Mouse (Mus musculus): ENCODE data around the gene Zfp609. TPM values are rescaled to one million over a fixed set of nuclear protein-coding genes. Genes with fewer than 3 reads are reported as not detected.

The Zfp609 gene
- polyA plus RNA-seq (2015; fragmentation: Nextera tagmentation; extraction: Ambion mirVana) = 9.9 and 10.5 TPM in 2 replicates

DNA sequence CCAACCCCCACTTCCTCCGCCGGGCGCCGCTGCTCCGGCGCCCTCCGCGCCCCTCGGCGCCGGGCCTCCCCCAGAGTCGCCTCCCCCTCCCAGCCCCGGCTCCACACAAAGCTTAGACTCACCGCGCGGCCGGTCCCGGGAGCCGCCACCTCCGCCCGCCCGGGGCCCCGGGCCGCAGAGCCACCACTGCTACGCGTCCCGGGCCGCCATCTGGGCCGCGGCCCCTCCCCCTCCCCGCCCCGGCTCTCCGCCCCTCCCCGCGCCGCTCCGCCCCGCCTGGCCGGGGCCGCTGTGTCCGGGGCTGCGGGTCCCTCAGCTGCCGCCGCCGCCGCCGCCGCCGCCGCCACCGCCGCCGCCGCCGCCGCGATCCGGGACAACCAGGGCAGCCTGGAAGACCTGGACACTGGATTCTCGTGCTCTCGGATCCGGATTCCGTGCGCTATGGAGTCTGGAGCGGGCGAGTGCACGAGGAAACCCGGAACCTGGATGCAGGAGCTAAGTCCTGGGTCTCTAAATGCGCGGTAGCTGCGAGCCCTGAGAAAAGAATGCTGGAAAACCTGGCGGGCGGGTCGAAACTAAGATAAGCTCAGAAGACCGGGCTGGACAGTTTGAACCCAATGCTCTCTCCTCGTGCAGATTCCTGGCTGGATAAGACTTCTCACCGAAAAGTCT is at the start of gene Zfp609:
TSS of gene Zfp609 (minus strand) at position 221 of the 672 bp plus-strand sequence.
- H3K4me3 ChIP-seq (replicated peaks) = peak within 1 kb of the TSS; percentile 75
- peaks cover 57% of the 10 kb centered on the region for H3K4me1 ChIP-seq (replicated peaks)
- H3K27ac ChIP-seq = peak within 1 kb of the TSS; percentile 99
- H3K4me2 ChIP-seq (replicated peaks) = peak within 1 kb of the TSS; percentile 69
- H3K9me3 ChIP-seq = no peaks in the 10 kb centered on the region
- H3K9ac ChIP-seq (replicated peaks) = peak within 1 kb of the TSS; percentile 96
- no peaks in the 10 kb centered on the region for H3K36me3 ChIP-seq
- ATAC-seq = peak; percentile 86
- WGBS = under 1% methylated on average over 55 of the region's 76 CpGs
- 0 out of 2 replicates have a peak, but pooled peaks cover 6% of the 10 kb centered on the region for H3K27me3 ChIP-seq

DNA sequence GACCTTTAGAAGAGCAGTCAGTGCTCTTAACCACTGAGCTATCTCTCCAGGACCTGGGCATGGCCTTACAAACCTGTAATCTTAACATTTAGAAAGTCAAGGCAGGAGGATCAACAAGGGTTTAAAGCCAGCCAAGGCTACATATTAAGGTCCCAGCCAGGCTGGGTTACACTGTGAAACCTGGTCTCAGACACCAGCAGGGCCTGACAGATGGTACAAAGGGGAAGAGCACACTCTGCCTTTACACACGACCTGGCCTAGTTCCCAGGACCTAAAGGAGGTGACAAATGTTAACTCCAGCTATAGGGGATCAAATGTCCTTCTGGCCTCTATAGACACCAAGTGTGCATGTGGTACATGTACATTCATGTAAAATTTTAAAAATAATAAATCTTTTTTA is 32.3 kb upstream of the Zfp609 start:
- Histone ChIP-seq H3K9ac (replicated peaks) (no peak overlapping the region), H3K4me3 (replicated peaks) (no peak overlapping the region), H3K9me3 (no peaks in the 10 kb centered on the region), H3K4me2 (replicated peaks) (no peak overlapping the region), H3K4me1 (replicated peaks) (no peaks in the 10 kb centered on the region), H3K27ac (no peak overlapping the region), H3K36me3 (peaks cover 49% of the 10 kb centered on the region), H3K27me3 (no peaks in the 10 kb centered on the region)
- no peak for ATAC-seq
- 66% methylated on average over 1 of the region's 1 CpGs for WGBS

DNA sequence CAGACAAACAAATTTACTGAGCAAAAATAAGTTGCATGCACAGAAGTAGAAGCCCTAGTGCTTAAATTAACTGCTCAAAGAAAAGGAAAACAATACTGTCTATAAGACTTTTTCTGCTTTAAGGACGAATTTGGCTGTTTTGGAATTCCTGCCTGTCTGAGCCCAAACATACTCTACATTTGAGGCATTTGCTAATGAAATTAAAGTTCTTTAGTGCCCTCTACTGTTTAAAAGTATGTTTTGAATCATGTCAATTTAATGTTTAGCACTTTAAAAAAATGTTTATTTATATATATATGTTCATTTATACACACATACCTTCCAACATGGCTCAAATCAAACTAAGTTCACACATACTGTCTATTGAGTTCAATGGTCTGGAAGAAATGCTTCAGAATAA is 22.8 kb upstream of the Zfp609 start:
- Histone ChIP-seq H3K4me1 (replicated peaks) (peaks cover 13% of the 10 kb centered on the region; the same call in 1 of the 2 replicates), H3K27me3 (no peaks in the 10 kb centered on the region), H3K27ac (no peak overlapping the region), H3K4me3 (replicated peaks) (no peak overlapping the region), H3K9ac (replicated peaks) (no peak overlapping the region), H3K9me3 (no peaks in the 10 kb centered on the region), H3K4me2 (replicated peaks) (no peak overlapping the region), H3K36me3 (peaks cover 15% of the 10 kb centered on the region)
- ATAC-seq = no peak
- 21% methylated on average over 1 of the region's 1 CpGs for WGBS

DNA sequence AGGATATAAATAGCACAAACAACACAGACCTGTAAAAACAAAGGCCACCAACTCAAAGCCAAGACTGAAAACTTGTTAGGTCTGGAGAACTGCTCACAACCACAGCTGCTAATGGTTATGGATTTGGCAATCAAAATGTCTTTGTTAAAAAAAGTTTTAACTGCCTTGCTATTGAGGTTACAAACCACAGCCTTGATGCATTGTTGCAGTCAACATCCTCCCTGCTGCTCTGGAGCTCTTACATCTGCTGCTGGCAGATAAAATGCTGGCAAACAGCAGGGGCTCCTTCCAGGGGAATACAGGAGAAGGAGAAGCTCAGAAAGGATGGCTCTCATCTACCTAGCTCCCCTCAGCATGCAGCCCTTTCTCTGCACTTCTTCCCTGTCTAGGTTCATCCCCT is 20.8 kb upstream of the Zfp609 start:
- Histone ChIP-seq H3K4me1 (replicated peaks) (peaks cover 23% of the 10 kb centered on the region), H3K9ac (replicated peaks) (no peak overlapping the region), H3K4me2 (replicated peaks) (no peak overlapping the region), H3K4me3 (replicated peaks) (no peak overlapping the region), H3K27ac (no peak overlapping the region), H3K27me3 (no peaks in the 10 kb centered on the region), H3K9me3 (no peaks in the 10 kb centered on the region), H3K36me3 (peaks cover 5% of the 10 kb centered on the region)
- ATAC-seq = no peak

DNA sequence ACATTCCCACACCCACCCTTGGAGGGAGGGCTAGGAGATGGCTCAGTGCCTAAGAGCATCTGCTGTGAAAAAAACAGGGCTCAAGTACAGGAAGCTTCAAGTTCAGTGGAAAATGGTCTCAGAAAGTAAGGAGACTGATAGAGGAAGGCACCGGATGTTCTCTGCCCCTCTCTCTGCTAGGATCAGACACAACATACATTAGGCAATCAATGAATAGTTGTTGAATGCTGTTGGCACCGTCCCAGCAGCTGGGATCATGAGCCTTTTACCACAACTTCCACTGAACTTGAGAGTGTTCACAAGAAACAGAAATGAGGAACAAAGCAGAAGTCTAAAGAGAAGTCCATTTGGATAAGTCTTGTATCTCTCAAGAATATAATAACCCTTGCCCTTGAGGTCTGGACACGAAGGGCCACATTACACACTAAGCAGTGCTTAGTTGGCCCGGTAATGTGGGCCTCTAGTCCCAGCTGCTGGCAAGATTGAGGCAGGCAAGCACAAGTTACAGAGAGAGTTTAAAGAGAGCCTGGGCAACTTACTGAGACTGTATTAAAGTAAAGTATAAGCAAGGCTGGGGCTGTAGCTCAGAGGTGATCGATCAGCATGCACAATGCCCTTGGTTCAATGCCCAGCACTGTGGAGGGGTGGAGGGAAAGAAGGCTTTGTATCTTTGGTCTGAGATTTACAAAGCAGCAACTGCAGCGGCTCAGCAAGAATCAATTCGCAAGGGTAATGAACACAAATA is 17.2 kb upstream of the Zfp609 start:
- Histone ChIP-seq H3K36me3 (peaks cover 3% of the 10 kb centered on the region; the same call in 1 of the 2 replicates), H3K27ac (peak overlapping the region; percentile 26; the same call in 1 of the 2 replicates), H3K4me3 (replicated peaks) (no peak overlapping the region), H3K4me2 (replicated peaks) (no peak overlapping the region), H3K27me3 (no peaks in the 10 kb centered on the region), H3K9me3 (no peaks in the 10 kb centered on the region), H3K9ac (replicated peaks) (no peak overlapping the region), H3K4me1 (replicated peaks) (peaks cover 23% of the 10 kb centered on the region)
- 54% methylated on average over 7 of the region's 7 CpGs for WGBS
- no peak for ATAC-seq

DNA sequence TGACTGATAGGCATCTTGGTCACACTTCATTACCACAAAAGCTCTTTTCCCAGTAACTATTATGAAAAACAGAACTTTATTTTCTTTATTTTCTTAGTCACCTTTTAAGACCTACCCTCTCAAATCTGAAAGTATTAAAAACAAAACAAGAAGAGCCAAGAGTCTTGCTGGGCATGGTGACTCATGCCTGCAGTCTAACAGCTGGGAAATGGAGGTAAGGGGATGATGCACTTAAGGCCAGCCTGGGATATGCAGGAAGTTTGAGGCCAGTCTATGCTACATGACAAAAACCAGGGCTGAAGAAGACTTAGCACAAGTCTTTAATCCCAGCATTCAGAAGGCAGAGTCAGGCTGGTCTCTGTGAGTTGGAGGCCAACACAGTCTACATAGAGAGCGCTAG is 12.5 kb upstream of the Zfp609 start:
- no peak overlapping the region for H3K27ac ChIP-seq
- peaks cover 8% of the 10 kb centered on the region for H3K4me1 ChIP-seq (replicated peaks)
- no peak overlapping the region for H3K9ac ChIP-seq (replicated peaks)
- no peak overlapping the region for H3K4me2 ChIP-seq (replicated peaks)
- 97% methylated on average over 1 of the region's 1 CpGs for WGBS
- no peak overlapping the region for H3K4me3 ChIP-seq (replicated peaks)
- no peak for ATAC-seq
- H3K36me3 ChIP-seq = peaks cover 10% of the 10 kb centered on the region; the same call in 1 of the 2 replicates
- no peaks in the 10 kb centered on the region for H3K9me3 ChIP-seq
- H3K27me3 ChIP-seq = no peaks in the 10 kb centered on the region

DNA sequence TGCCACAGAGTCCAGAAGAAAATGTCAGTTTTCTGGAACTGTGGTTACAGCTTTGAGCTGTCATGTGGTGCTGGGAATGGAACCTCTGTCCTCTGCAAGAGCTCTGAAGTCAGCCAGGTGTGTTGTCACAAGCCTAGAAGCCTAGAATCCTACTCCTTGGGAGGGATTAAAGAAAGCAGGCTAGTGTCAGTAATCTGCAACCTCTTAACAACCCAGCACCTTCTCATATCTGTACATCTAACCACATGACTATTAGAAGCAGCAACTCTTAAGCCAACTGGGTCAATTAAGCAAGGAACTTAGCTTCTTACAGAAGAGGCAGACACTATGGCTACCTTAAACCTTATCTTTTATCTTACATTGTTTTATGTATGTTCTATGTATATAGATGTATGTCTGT is 9.6 kb upstream of the Zfp609 start:
- Histone ChIP-seq H3K27me3 (no peaks in the 10 kb centered on the region), H3K4me1 (replicated peaks) (peaks cover 25% of the 10 kb centered on the region), H3K36me3 (peaks cover 10% of the 10 kb centered on the region; the same call in 1 of the 2 replicates), H3K9ac (replicated peaks) (no peak overlapping the region), H3K27ac (no peak overlapping the region), H3K4me3 (replicated peaks) (no peak overlapping the region), H3K4me2 (replicated peaks) (no peak overlapping the region), H3K9me3 (no peaks in the 10 kb centered on the region)
- ATAC-seq = no peak

DNA sequence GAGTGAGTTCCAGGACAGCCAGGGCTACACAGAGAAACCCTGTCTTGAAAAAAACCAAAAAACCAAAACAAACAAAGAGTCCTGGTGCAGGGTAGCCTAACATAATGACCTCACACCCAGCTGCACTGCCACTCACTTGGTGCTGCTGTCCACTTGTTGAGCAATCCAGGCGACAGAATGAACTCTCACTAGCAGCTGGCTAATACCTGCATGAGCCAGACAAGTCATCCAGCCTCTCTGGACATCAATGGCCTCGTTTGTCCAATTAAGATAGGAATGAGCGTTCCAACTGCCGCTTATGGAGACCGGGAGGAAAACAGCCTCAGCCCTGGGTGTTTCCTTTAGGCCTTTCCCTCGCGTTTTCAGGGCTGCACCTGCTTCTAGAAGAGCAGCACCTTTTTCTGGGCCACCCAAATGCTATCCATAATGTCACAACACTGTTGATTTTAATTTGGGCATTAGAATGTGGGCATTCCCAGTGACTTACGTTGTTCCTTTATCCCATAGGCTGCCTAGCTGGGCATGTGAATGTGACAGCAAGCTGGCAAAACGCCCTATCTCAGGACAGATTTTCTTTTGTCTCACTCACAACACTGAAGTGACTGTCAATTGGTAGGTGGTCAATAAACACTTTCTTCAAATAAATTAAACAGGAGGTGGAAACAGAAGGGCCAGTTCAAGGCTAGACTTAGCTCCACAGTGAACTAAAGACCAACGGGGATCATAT is 7.4 kb upstream of the Zfp609 start:
- peaks cover 31% of the 10 kb centered on the region for H3K4me1 ChIP-seq (replicated peaks)
- no peak overlapping the region for H3K4me2 ChIP-seq (replicated peaks)
- no peaks in the 10 kb centered on the region for H3K27me3 ChIP-seq
- no peak overlapping the region for H3K27ac ChIP-seq
- no peaks in the 10 kb centered on the region for H3K9me3 ChIP-seq
- H3K36me3 ChIP-seq = peaks cover 7% of the 10 kb centered on the region; the same call in 1 of the 2 replicates
- no peak overlapping the region for H3K4me3 ChIP-seq (replicated peaks)
- WGBS = 49% methylated on average over 10 of the region's 10 CpGs
- H3K9ac ChIP-seq (replicated peaks) = no peak overlapping the region
- no peak for ATAC-seq

DNA sequence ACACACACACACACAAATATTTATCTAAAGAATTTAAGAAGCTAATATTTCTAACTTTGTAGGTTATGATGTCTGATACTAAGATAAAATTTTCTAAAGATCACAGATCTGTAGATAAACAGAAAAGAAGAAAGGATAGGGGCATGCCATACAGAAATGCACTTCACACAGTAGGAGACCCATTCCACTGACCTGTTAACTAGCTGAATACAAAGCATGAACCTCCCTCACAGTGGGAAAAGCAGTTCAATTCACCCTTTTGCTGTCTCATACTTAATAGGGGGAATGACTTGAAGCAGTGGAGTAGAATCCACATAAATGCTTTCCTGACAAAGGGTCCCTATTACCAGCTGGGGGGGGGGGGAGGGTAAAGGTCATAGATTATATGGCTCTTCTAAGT is 6.3 kb upstream of the Zfp609 start:
- Histone ChIP-seq H3K36me3 (peaks cover 6% of the 10 kb centered on the region; the same call in 1 of the 2 replicates), H3K4me3 (replicated peaks) (no peak overlapping the region), H3K9me3 (no peaks in the 10 kb centered on the region), H3K27me3 (0 out of 2 replicates have a peak, but pooled peaks cover 2% of the 10 kb centered on the region), H3K4me2 (replicated peaks) (no peak overlapping the region), H3K4me1 (replicated peaks) (peaks cover 32% of the 10 kb centered on the region), H3K27ac (no peak overlapping the region), H3K9ac (replicated peaks) (no peak overlapping the region)
- no peak for ATAC-seq

DNA sequence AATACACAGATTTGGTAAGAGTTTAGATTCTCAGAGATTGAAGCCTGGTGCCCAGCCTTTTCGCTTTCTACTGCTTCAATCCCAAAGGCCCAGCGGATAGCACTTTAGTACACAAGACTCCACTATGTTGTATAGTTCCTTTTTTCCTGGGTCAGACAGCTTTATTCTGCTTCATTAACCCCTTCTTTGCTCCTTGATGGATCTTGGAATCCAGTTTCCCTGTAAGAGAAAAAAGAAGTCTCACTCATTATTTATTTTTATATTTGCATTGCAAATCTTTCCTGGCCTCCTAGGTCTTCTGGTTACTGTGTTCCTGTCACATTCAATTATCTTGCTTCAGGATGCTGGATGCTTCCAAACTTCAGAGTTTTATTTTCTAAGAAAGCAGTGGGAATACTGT is 5.9 kb upstream of the Zfp609 start:
- ATAC-seq = no peak
- 14% methylated on average over 2 of the region's 2 CpGs for WGBS
- Histone ChIP-seq H3K36me3 (peaks cover 2% of the 10 kb centered on the region; the same call in 1 of the 2 replicates), H3K27me3 (0 out of 2 replicates have a peak, but pooled peaks cover 6% of the 10 kb centered on the region), H3K9me3 (no peaks in the 10 kb centered on the region), H3K4me2 (replicated peaks) (no peak overlapping the region), H3K9ac (replicated peaks) (no peak overlapping the region), H3K4me3 (replicated peaks) (no peak overlapping the region), H3K4me1 (replicated peaks) (peaks cover 36% of the 10 kb centered on the region), H3K27ac (no peak overlapping the region)

DNA sequence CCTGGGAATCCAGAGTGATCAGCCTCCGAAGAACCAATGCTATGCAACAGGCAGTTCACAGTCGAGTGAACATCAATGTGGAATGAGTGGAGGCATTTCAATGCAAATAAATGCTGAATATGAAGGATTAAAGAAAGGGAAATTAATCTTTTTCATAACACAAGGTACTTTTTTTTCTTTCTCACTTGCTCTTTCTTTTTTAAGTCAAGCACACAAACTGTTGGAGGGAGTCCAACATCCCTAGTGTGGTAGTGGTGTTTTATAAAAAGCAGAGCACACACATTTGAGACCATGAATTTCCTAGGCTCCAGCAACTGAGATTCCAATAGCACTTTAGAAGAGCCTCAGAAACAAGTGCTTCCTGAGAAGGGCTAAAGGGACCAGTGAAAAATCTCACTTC is 4.7 kb upstream of the Zfp609 start:
- peaks cover 41% of the 10 kb centered on the region for H3K4me1 ChIP-seq (replicated peaks)
- H3K4me2 ChIP-seq (replicated peaks) = no peak overlapping the region
- H3K9me3 ChIP-seq = no peaks in the 10 kb centered on the region
- H3K9ac ChIP-seq (replicated peaks) = 0 out of 2 replicates have a peak overlapping the region, but pooled peaks have one; percentile 10
- no peak overlapping the region for H3K4me3 ChIP-seq (replicated peaks)
- H3K36me3 ChIP-seq = no peaks in the 10 kb centered on the region
- 11% methylated on average over 2 of the region's 2 CpGs for WGBS
- no peak overlapping the region for H3K27ac ChIP-seq
- no peak for ATAC-seq
- H3K27me3 ChIP-seq = 0 out of 2 replicates have a peak, but pooled peaks cover 6% of the 10 kb centered on the region

DNA sequence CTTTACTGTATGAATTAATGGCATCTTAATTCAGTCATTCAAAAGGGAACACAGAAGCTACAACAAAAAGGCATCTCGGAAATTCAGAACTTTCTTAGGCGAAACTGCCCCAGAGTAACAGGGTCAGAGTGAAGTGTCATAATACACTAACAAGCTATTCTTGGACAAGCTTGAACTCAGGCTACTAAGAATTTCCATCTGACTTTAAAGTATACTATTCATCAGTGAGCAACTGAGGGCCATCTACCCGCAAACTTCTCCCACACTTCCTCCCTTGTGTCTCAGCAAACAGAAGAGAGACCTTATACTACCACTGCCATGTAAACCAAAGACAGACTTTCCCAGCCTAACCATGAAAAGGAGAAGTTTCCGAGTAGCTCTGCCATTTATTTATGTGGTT is 3.8 kb upstream of the Zfp609 start:
- H3K9ac ChIP-seq (replicated peaks) = no peak overlapping the region
- H3K9me3 ChIP-seq = no peaks in the 10 kb centered on the region
- no peaks in the 10 kb centered on the region for H3K36me3 ChIP-seq
- peaks cover 44% of the 10 kb centered on the region for H3K4me1 ChIP-seq (replicated peaks)
- H3K27me3 ChIP-seq = 0 out of 2 replicates have a peak, but pooled peaks cover 6% of the 10 kb centered on the region
- ATAC-seq = no peak
- 43% methylated on average over 4 of the region's 4 CpGs for WGBS
- H3K27ac ChIP-seq = no peak overlapping the region
- H3K4me3 ChIP-seq (replicated peaks) = no peak overlapping the region
- no peak overlapping the region for H3K4me2 ChIP-seq (replicated peaks)

Data from midbrain, embryonic 13.5 days (tissue).